Mouse (Mus musculus) kidney, postnatal 14 days (tissue): ENCODE measurements around the gene Rtn4.

ENCODE experiments used
- DNase-seq: peaks from one replicate; pipeline ENCODE4 v3.0.0; 2022; ENCODE audit warnings: mixed read lengths

The Rtn4 gene

DNA sequence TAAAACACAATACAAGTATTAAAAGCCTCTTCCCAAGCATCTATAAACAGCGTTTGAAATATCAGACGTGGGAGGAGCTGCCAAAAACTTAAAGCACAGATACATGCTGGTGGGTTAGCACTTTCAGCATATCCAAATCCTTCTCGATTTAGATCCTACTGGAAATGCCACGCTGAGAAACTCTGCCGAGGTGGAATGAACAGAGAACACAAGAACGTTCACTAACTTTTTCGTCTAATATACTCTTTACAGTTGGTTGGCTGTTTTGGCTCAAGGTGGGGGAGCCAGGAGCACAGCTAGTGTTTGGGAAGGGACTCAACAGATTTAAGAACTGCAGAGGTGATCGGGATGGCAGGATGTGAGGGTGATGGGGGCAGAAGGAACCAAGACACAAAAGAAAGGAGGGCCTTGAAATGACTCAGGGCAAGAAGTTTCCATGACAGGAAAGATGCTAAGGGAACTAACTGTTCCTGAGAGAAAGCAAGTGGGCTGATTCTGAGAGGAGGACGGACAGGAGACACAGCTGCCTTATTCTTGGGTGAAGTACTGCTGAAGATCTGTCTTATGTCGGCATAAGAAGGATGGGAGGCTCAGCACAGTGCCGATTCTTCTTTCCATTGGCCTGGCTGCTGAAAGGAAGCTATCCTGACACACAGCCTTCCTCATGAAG, 73.7 kb downstream of the Rtn4 start:
- DNase-seq: no peak

DNA sequence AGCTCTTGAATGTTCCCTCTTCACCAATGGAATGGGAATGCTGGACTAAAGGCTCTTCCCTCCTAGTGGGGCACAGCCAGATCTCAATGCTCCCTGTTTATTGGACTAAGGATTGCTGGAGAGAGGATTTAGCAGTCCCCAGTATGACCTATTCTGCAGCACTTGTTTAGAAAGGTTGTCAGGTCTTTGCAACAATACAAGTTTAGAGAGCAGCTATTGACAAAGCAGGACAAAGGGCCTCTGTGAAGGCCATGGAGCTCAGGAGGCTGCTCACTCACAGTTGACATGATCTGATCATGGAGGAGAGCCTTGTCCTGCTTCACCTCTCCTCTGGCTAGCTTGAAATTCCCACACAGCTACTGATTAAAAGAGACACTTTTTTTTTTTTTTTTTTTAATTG, 75.8 kb downstream of the Rtn4 start:
- no peak for DNase-seq

DNA sequence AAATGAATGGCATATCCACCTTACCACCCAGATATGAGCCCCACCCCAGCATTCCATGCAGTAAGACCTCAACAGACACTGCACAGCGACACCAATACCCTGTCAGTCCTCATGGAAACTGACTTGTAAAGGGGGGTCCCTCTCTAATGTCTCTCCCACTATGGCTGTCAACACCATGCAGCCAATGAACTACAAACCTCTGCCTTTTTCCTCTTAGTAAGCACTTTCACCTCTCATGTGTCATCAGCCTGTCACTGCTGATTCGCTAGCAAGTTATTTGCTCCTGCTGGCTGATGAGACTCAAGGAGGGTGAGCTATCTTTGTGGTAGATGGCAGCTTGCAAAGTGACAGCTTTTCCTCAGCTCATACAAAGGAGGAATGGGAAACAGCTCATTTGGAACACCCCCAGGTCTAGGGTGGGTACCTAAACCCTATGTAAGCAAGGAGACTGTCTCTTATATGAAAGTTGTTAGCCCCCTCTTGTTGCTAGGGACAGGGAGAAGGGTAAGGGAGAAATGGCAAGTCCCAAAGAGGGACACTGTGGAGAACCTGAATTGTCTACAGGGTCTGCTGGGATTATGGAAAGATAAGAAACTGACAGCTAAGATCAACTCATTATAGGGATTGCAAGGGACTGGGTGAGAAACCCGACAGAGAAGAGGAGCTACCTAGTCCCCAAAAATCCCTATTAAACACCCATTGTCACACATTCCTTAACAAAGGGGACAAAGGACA, 78.1 kb downstream of the Rtn4 start:
- DNase-seq: no peak

DNA sequence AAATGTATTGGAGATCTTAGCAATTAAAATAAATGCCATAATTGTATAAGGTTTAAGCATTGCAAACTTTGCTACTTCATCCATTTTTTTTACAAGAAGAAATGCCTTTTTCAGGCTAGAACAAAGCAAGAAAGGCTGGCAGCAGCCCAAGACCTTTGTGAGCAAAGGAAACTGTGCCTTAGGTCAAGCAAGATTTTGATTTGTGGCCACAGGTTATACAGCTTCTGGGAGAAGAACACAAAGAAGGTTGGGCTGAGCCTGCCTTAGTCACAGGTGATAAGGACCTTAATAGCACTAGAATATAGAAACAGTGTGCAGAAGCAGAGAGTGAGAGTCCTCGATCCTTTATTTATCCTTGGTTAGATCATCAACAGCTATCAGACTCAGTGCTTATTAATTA, 79.5 kb downstream of the Rtn4 start:
- DNase-seq: peak; percentile 4

DNA sequence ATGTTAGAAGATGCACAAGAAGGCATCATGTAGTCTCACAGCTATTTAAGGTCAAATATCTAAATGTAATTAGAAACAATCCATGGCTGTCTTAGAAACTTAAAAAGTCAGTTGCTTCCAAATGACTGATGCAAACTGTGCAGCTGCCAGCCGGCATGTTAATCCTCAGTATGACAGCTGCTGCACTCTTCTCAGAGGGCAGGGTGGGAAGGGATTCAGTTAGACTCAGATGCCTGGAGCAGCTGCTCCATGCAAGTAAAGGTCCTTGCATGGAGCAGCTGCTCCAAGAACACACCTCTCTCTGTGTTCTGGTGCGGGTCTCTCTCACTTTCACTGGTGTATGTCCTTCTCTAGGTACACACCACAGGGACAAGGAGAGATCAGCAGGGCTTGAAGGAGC, 81.5 kb downstream of the Rtn4 start:
- DNase-seq: no peak

DNA sequence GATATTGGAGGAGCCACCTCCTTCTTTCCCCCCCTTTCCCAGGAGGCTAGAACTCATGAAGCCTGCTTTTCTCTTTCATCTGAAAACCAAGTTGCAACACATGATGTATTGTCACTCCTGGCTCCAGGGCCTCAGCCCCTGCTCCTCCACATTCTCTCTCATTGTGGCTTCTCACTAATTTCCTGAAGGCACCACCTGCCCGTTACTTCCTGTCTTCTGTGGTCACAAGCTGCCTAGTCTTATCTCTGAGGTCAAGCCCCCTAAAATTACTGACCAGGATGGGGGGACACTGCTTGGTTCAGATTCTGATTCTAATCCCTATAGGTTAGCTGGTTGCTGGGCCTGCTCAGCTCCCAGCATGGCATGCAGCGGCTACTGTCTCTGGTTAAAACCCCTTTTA, 82.0 kb downstream of the Rtn4 start:
- no peak for DNase-seq

DNA sequence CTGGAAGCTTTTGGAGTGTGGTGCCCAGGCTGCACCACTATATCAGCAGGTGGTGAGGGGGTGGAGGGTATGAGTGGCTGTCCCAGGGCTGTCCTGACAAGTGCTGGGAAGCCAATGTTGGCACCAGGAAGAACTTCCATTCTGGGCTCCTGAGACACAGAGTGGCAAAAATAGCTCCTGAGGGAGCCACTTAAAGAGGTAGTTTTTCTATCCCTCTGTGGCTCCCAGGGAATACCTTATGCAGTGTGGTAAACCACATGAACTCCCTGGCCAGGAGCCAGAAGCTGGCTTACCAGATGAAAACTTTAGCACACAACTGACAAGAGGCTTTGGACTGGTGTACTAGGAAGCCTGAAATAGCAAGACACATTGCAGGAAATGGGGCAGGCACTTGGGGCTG, 85.2 kb downstream of the Rtn4 start:
- peak; percentile 27 for DNase-seq

DNA sequence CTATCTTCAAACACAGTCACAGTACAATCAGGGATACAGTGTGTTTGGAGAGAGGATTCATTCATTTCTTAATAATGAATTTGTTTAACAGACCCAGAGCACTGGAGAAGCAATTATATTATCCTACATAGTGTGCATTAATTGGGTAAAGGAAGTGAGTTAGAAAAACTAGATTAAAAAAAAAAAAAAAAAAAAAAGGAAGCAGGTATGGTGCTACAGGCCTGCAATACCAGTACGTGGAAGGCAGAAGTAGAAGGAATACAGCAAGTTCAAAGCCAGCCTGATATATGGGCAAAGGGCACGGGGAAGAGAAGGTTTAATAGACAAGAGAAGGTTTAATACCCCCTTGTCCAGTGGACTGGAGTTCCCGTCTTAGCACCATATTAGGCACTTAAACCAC, 86.2 kb downstream of the Rtn4 start:
- no peak for DNase-seq

DNA sequence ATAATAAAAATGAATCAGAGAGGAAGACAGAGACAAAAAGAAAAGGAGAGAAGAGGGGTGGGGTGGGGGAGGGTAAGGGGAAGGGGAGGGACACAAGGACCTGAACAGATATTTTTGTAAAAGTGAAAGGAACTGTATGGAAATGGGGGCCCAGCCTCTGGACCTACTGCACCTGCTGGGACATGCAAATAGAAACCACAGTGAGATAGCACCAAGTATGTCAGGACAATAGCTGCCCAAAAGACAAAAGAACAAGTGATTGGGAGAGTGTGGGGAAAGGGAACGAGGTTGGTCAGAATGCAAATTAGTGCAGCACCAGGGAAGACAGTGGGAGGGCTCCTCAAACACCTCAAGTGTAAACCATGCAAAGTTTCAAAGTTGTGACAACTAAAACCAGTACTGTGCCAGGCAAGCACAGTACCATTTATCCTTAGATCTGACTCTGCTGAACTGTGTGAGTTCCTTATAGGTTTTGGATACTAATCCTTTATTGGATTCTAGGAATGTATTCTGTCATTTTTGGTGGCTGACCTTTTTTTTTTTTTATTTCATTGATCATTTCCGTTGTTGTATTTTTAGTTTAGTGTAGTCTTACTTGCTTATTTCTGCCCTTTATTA, 86.8 kb downstream of the Rtn4 start:
- DNase-seq: no peak

DNA sequence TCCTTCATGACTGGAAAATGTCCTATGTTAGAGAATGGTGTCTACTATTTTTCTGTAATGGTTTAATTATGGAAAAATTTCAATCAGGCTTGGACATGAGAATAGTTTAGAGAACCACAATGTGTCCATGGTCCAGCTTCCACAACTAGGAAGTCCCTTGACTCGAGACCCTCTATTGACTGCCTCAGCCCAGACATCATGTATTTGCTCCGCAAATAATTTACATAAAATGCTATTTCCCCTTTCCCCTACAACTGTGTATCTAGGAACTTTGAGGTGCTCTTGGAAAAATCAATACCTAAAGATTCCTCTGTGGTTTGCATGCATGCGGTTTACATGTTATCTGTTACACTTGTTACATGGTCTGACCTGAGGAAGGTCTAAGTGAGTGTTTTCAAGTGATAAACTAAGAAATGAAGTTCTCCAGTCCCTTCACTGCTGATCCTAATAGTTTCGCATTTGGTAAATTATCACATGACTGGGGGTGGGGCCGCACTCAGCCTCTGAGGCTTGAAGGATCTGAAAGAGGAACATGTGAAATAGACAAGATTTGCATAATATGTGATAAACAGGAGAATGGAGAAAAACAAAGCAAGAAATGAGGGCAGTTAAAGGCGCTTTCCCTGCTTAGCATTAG, 94.0 kb downstream of the Rtn4 start:
- DNase-seq: no peak

DNA sequence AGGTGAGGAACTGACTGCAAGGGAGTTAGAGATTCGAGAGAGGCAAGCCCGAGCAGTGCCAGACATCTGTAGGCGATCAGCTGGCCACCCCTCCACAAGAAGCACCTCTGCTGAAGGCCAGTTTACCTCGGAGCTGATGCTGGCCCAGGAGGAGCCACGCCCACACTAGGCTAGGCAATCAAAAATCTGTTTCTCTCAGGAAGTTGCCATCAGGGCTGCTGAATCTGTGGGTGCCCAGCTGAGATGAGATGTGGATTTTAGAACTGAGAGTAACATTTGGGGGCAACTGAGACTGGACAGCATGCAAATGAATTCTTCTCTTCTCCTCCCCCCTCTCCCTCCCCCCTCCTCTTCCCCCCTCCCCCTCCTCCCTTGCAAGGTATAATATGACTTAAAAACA, 94.7 kb downstream of the Rtn4 start:
- DNase-seq: no peak

DNA sequence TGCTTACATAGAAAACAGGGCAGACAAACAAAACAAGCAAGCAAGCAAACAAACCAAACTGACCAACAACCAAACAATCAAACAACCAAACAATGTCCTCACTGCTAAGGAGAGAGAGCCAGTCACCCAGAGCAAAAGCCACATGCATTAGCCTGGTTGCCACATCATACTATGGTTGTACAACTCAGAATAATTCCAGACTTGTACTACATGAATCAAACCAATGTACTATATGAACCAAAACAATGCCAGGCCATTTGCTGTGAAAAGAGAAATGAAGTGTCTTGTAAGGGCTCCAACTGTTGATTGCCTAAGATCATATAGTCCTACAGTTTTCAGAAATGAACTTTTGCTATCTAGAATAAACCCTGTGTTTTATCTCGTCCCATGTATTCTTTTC, 95.8 kb downstream of the Rtn4 start:
- no peak for DNase-seq

DNA sequence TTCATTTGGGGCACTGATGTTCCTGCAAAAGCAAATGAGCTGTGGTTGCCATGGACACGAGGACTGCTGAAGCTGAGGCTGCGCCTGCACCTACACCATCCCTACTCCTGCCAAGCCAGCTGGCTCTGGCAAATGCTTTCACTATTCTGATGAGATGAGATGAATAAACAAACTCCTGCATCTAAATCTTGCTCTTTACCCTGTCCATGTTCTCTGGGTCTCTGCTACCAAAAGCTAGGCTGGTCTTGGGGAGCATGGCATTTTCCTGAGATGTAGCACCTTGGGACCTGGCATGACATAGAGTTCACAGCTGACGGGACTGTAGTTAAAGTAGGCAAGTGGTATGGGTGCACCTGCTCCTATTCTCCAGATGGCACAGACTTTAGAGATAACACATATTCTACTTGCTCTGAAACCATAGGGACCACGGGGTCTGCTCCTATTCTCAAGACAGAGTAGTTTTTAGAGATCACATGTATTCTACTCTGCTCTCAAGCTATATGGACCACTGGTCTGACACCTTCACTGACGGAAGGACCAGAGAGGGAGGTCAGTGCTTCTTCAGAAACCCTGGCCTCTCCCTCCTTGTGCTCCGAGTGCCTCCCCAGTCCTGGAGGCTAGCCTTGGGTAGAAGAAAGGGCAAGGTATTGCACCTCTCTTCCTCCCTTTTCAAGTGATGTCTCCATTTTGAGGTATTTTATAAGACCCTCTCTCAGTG, 96.3 kb downstream of the Rtn4 start:
- DNase-seq: no peak

DNA sequence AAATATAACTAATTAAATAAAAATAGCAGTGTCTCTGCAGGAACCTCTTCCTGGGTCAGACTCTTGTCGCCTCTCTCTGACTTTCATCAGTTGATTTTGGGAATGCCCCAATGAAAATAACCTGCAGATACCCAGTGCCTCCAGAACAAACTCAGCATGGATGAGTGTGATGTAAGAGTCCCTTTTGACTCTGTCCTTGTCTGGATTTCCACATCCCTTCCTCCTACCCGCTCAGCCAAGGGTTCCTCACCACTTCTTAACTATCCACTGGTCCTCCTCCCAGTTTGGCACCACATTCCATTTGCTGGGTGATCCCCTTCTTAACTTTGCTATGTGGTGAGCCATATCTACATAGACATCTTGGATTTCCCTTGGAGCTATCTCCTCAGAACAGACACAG, 98.0 kb downstream of the Rtn4 start:
- no peak for DNase-seq
